Comparison of ENCODE assay signal across 9 mouse cellular contexts in genomic region chr2:17852740-17853499, GRCm38 (mm10).
A peak's percentile ranks its signal among the peaks of the same experiment; 100 is the strongest.
DNase-seq lines count a peak whose midpoint lies in the region; ATAC-seq and TF ChIP-seq lines count a peak whose summit lies in the region.
"Had no signal": no experiment of that assay in that cellular context is flagged by ENCODE, and none has a peak within 500 bp of the region (broad histone marks: within the 10 kb centered on the region; RNA-seq: fewer than 3 reads in every experiment).

No protein-coding gene starts in this region.

- TF ChIP-seq CTCF in brain, embryonic 14.5 days (IDR thresholded peaks at IDR 0.05; ENCODE audit: borderline replicate concordance, extremely low read depth, insufficient read depth, insufficient read length), result no peak
- no peak for TF ChIP-seq CTCF in heart, postnatal 0 days (IDR thresholded peaks at IDR 0.05; ENCODE audit: low read depth)

- H3K4me3 ChIP-seq in heart, embryonic 15.5 days, result peak overlapping the region; percentile 34
- H3K4me3 ChIP-seq in heart, postnatal 0 days (ENCODE audit: low read depth, low read length), result peak overlapping the region; percentile 24
- 0 out of 2 replicates have a peak overlapping the region, but pooled peaks have one; percentile 2 for H3K4me3 ChIP-seq in midbrain, embryonic 11.5 days (ENCODE audit: low read depth, low read length)

- H3K9ac ChIP-seq in heart, embryonic 15.5 days, result 0 out of 2 replicates have a peak overlapping the region, but pooled peaks have one; percentile 7
- H3K9ac ChIP-seq in heart, postnatal 0 days (replicated peaks; ENCODE audit: low read depth, low read length), result peak overlapping the region; percentile 23; the same call in 1 of the 2 replicates
- H3K9ac ChIP-seq in midbrain, embryonic 11.5 days (ENCODE audit: low read length), result no peak overlapping the region; the same call in 1 of the 2 replicates

- no peaks in the 10 kb centered on the region for H3K9me3 ChIP-seq in heart, embryonic 15.5 days (replicated peaks)
- no peaks in the 10 kb centered on the region for H3K9me3 ChIP-seq in heart, postnatal 0 days (replicated peaks; ENCODE audit: control insufficient read depth, low read length)
- H3K9me3 ChIP-seq in midbrain, embryonic 11.5 days (ENCODE audit: control insufficient read depth, low read length), result no peaks in the 10 kb centered on the region

- no peak for DNase-seq in heart, adult 18-20 months
- DNase-seq in brain, embryonic 14.5 days (ENCODE audit: low read depth), result peak; percentile 54
- DNase-seq in heart, postnatal 0 days (ENCODE audit: low spot score), result no peak
- DNase-seq in midbrain, embryonic 11.5 days (ENCODE audit: low spot score, missing footprints), result peak; percentile 89
- DNase-seq in adrenal gland, postnatal 4 days (ENCODE audit: low spot score in 2 of 2), result no peak
- no peak for DNase-seq in thymus, postnatal 0 days (ENCODE audit: low spot score)
- DNase-seq in c-Kit-positive CD71-positive TER-119-positive erythroid progenitor cells, embryonic 14.5 days (ENCODE audit: low spot score), result no peak

- no peaks in the 10 kb centered on the region for H3K36me3 ChIP-seq in heart, embryonic 15.5 days
- H3K36me3 ChIP-seq in heart, postnatal 0 days (replicated peaks; ENCODE audit: control insufficient read depth, insufficient read depth, low read length), result no peaks in the 10 kb centered on the region
- no peaks in the 10 kb centered on the region for H3K36me3 ChIP-seq in midbrain, embryonic 11.5 days (ENCODE audit: control insufficient read depth, insufficient read depth, low read length)

- H3K27ac ChIP-seq in heart, embryonic 15.5 days, result no peak overlapping the region
- 0 out of 2 replicates have a peak overlapping the region, but pooled peaks have one; percentile 10 for H3K27ac ChIP-seq in heart, postnatal 0 days (ENCODE audit: low read depth)
- H3K27ac ChIP-seq in midbrain, embryonic 11.5 days (ENCODE audit: low read depth, low read length), result no peak overlapping the region

- no peaks in the 10 kb centered on the region for H3K27me3 ChIP-seq in heart, embryonic 15.5 days
- H3K27me3 ChIP-seq in heart, postnatal 0 days (ENCODE audit: control insufficient read depth, insufficient read depth, low read length), result no peaks in the 10 kb centered on the region
- no peaks in the 10 kb centered on the region for H3K27me3 ChIP-seq in midbrain, embryonic 11.5 days (ENCODE audit: control insufficient read depth, insufficient read depth, low read length)
- H3K27me3 ChIP-seq: CH12.LX had no signal

- peaks cover 13% of the 10 kb centered on the region for H3K4me1 ChIP-seq in heart, embryonic 15.5 days (replicated peaks)
- peaks cover 7% of the 10 kb centered on the region for H3K4me1 ChIP-seq in heart, postnatal 0 days (ENCODE audit: control insufficient read depth, insufficient read depth)
- peaks cover 12% of the 10 kb centered on the region; the same call in 1 of the 2 replicates for H3K4me1 ChIP-seq in midbrain, embryonic 11.5 days (ENCODE audit: control insufficient read depth, insufficient read depth, low read length)

- WGBS in heart, embryonic 15.5 days, result 15% methylated on average over 16 of the region's 16 CpGs
- 11% methylated on average over 16 of the region's 16 CpGs for WGBS in heart, postnatal 0 days
- WGBS in midbrain, embryonic 11.5 days, result 6% methylated on average over 16 of the region's 16 CpGs

- no peak for TF ChIP-seq EP300 in heart, postnatal 0 days (IDR thresholded peaks at IDR 0.05; ENCODE audit: low read depth)

- H3K4me2 ChIP-seq in heart, embryonic 15.5 days, result peak overlapping the region; percentile 54
- peak overlapping the region; percentile 47 for H3K4me2 ChIP-seq in heart, postnatal 0 days (ENCODE audit: low read depth, low read length)
- peak overlapping the region; percentile 41 for H3K4me2 ChIP-seq in midbrain, embryonic 11.5 days

- TF ChIP-seq POLR2A in brain, embryonic 14.5 days (IDR thresholded peaks at IDR 0.05; ENCODE audit: borderline replicate concordance, extremely low read depth, insufficient read depth, insufficient read length, poor library complexity, severe bottlenecking), result no peak

- ATAC-seq in heart, embryonic 15.5 days (replicated peaks; ENCODE audit: insufficient number of reproducible peaks, insufficient read depth, low FRiP score, low read depth), result no peak
- ATAC-seq in heart, postnatal 0 days (ENCODE audit: insufficient read depth, low read depth), result no peak
- ATAC-seq in midbrain, embryonic 11.5 days (ENCODE audit: low FRiP score), result no peak; the same call in 1 of the 2 replicates

Comparison
In these comparisons a context has a peak if more than half of its experiments do, and no peak if none do; other contexts are left out.
1. DNase-seq: peak in brain, embryonic 14.5 days (single experiment) and midbrain, embryonic 11.5 days (single experiment); none in heart, adult 18-20 months (0 of 2), heart, postnatal 0 days (single experiment), adrenal gland, postnatal 4 days (0 of 2), thymus, postnatal 0 days (single experiment) and c-Kit-positive CD71-positive TER-119-positive erythroid progenitor cells, embryonic 14.5 days (single experiment).
2. Peak in every context shown above with its lines, with median percentiles within 50 percentile points of each other: H3K4me2 ChIP-seq and H3K4me3 ChIP-seq.